Mouse (Mus musculus): ENCODE measurements around the gene Adamts12. TPM values are rescaled to one million over a fixed set of nuclear protein-coding genes. Genes with fewer than 3 reads are reported as not detected.

Gene Adamts12
- total RNA-seq, 2 experiments from 2014 or later, result 2.7 to 2.8 TPM

GRCm38 (mm10) chr15:11084993-11085365 lies 20.4 kb downstream of the Adamts12 start:
- intact Hi-C loops (cut with DNase I), result no loop called here
- Histone ChIP-seq H3K27ac (peak overlapping the region; percentile 8; the same call in 1 of the 2 replicates), H3K4me3 (no peak overlapping the region)
- TF ChIP-seq CTCF (IDR thresholded peaks at IDR 0.05), result no peak
- no peak for DNase-seq

- TF ChIP-seq CTCF (IDR thresholded peaks at IDR 0.05), result no peak
- H3K4me3 ChIP-seq, result no peak overlapping the region
- no peak overlapping the region for H3K27ac ChIP-seq
- intact Hi-C loops (cut with DNase I), result no loop called here
- no peak for DNase-seq
These were observed 24.9 kb downstream of the Adamts12 start for GRCm38 (mm10) chr15:11089494-11089893.

- intact Hi-C loops (cut with DNase I), result no loop called here
- DNase-seq, result no peak
- Histone ChIP-seq H3K27ac (peak overlapping the region; percentile 31), H3K4me3 (no peak overlapping the region)
- TF ChIP-seq CTCF (IDR thresholded peaks at IDR 0.05), result no peak
These were observed 31.0 kb downstream of the Adamts12 start for GRCm38 (mm10) chr15:11095566-11095965.

GRCm38 (mm10) chr15:11097967-11098702 lies 33.5 kb downstream of the Adamts12 start:
- Histone ChIP-seq H3K27ac (no peak overlapping the region), H3K4me3 (no peak overlapping the region)
- intact Hi-C loops (cut with DNase I), result no loop called here
- TF ChIP-seq CTCF (IDR thresholded peaks at IDR 0.05), result no peak
- no peak for DNase-seq

GRCm38 (mm10) chr15:11098940-11099339 lies 34.4 kb downstream of the Adamts12 start:
- Histone ChIP-seq H3K4me3 (no peak overlapping the region), H3K27ac (no peak overlapping the region)
- TF ChIP-seq CTCF (IDR thresholded peaks at IDR 0.05), result no peak
- intact Hi-C loops (cut with DNase I), result no loop called here
- no peak for DNase-seq

- H3K4me3 ChIP-seq, result no peak overlapping the region
- DNase-seq, result no peak
- no peak overlapping the region for H3K27ac ChIP-seq
- intact Hi-C loops (cut with DNase I), result no loop called here
- TF ChIP-seq CTCF (IDR thresholded peaks at IDR 0.05), result no peak
These were observed 36.3 kb downstream of the Adamts12 start for GRCm38 (mm10) chr15:11100917-11101316.

- intact Hi-C loops (cut with DNase I), result no loop called here
- H3K4me3 ChIP-seq, result no peak overlapping the region
- no peak for DNase-seq
- H3K27ac ChIP-seq, result no peak overlapping the region
- no peak for TF ChIP-seq CTCF (IDR thresholded peaks at IDR 0.05)
These were observed 40.5 kb downstream of the Adamts12 start for GRCm38 (mm10) chr15:11105101-11105500.

GRCm38 (mm10) chr15:11107376-11107775 lies 42.8 kb downstream of the Adamts12 start:
- TF ChIP-seq CTCF (IDR thresholded peaks at IDR 0.05), result no peak

GRCm38 (mm10) chr15:11114631-11115197 lies 50.1 kb downstream of the Adamts12 start:
- H3K4me3 ChIP-seq, result no peak overlapping the region
- no peak for TF ChIP-seq CTCF (IDR thresholded peaks at IDR 0.05)
- DNase-seq, result no peak
- intact Hi-C loops (cut with DNase I), result no loop called here
- H3K27ac ChIP-seq, result peak overlapping the region; percentile 9; the same call in 1 of the 2 replicates

More at GRCm38 (mm10) chr15:11107376-11107775, 42.8 kb downstream of the Adamts12 start:
- intact Hi-C loops (cut with DNase I), result no loop called here
- no peak overlapping the region for H3K4me3 ChIP-seq
- no peak for DNase-seq
- H3K27ac ChIP-seq, result no peak overlapping the region

- peak; percentile 72 for DNase-seq
- Histone ChIP-seq H3K27ac (peak overlapping the region; percentile 65), H3K4me3 (no peak overlapping the region)
- TF ChIP-seq CTCF (IDR thresholded peaks at IDR 0.05), result no peak
- intact Hi-C loops (cut with DNase I), result no loop called here
These were observed 51.7 kb downstream of the Adamts12 start for GRCm38 (mm10) chr15:11116303-11116702.

GRCm38 (mm10) chr15:11116853-11117252 lies 52.3 kb downstream of the Adamts12 start:
- no peak overlapping the region for H3K4me3 ChIP-seq
- TF ChIP-seq CTCF (IDR thresholded peaks at IDR 0.05), result no peak
- intact Hi-C loops (cut with DNase I), result no loop called here
- peak overlapping the region; percentile 62 for H3K27ac ChIP-seq
- DNase-seq, result no peak

GRCm38 (mm10) chr15:11118371-11118770 lies 53.8 kb downstream of the Adamts12 start:
- H3K27ac ChIP-seq, result no peak overlapping the region
- intact Hi-C loops (cut with DNase I), result no loop called here
- DNase-seq, result no peak
- no peak overlapping the region for H3K4me3 ChIP-seq
- TF ChIP-seq CTCF (IDR thresholded peaks at IDR 0.05), result no peak

- intact Hi-C loops (cut with DNase I), result no loop called here
- no peak overlapping the region for H3K4me3 ChIP-seq
- TF ChIP-seq CTCF (IDR thresholded peaks at IDR 0.05), result no peak
- DNase-seq, result no peak
- no peak overlapping the region for H3K27ac ChIP-seq
These were observed 57.1 kb downstream of the Adamts12 start for GRCm38 (mm10) chr15:11121721-11122120.

- DNase-seq, result no peak
- intact Hi-C loops (cut with DNase I), result no loop called here
- no peak for TF ChIP-seq CTCF (IDR thresholded peaks at IDR 0.05)
- H3K27ac ChIP-seq, result peak overlapping the region; percentile 56
- no peak overlapping the region for H3K4me3 ChIP-seq
These were observed 60.8 kb downstream of the Adamts12 start for GRCm38 (mm10) chr15:11125361-11125760.
